Mouse (Mus musculus) heart, adult 18-20 months (tissue): ENCODE data around the gene Mecr. TPM values are rescaled to one million over a fixed set of nuclear protein-coding genes. Genes with fewer than 3 reads are reported as not detected.

Source experiments
- DNase-seq, 2 experiments: peaks; one replicate each; pipeline ENCODE4 v3.0.0; 2021 to 2022; ENCODE audit warnings: mixed read lengths in 1 of 2
- total RNA-seq, 2 experiments: library from RNA; stranded (reverse); gene quantifications; 2 replicates each; pipeline ENCODE4 v1.2.3; 2021

Mecr gene
- total RNA-seq, 2 experiments from 2014 or later: 25.0 to 32.3 TPM

DNA sequence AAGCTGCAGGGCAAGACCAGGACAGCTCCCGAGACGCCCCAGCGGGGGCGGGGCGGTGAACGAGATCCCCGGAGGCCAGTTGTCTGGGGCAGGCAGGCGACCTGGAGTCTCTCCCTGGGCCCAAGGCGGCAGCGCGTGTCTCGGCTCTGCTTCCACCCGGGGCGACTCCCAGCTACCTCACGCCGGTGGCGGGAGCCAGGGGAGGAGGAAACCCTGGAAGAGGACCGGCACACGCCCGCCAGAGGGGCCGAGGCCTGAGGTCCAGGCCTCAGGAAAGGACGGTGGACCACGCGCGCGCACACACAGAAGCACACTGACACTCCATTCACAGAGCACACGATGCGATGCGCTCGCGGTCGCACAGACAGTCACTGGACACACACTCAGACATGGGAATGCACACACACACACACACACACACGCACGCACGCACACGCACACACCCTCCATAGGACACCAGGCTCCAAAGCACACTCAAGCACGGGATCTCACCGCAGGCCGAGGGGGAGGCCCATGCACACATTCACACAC is 6.9 kb upstream of the Mecr start:
- DNase-seq: peak; percentile 70 to 71

DNA sequence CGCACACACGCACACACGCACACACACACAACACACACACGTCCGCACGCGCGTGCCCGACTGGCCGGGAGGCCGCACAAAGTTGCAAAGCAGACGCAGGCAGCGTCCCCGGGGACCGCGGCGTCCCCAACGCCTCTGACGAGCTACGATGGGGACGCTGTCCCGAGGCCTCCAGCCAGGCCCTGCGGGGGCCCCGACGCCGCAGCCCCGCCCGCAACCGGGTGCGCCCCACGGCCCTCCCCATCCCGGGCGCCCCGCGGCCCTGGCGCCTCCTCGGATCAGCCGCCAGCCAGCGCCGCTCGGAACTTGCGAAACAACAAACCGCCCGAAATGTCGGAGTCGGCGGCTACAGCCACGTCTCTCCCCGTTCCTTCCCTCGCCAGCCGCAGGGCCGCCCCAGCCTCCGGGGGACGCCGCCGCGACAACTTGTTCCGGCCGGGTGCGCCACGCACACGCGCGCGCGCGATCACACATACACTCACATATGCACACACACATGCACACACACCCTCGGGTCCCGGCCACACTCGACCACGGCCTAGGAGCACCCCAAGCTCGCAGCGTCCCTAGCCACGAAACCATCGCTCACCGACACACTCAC is 6.3 kb upstream of the Mecr start:
- DNase-seq: peak; percentile 53 to 70

DNA sequence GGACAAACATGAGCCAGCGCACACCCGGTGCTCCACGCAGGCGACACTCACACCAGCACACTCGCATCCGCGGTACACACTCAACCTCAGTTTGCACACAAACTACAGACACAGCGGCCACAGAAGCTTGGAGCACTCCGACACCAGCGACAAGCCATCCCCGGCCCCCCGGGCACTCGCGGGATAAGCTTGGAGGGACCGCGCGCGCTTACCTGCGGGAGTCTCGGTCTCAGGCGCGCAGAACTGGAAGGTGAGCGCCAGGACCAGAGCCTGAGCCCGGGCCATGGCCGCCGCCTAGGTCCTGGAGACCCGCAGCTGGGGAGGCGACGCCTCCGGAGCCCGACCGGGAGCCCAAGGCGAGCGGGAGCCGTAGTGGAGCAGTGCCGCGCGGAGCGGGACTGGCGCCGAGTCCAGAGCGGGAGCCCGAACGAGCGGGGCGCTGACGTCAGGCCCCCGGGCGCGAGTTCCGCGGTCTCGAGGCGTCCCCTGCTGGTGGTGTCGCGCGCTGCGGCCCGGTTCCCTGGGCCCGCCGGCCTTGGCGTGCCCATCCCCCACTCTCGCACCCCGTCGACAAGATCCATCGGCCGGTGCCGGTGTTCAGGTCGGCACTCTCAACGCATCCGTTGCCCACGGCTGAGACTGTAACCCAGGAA is 5.3 kb upstream of the Mecr start, which contains the start of gene Ptpru:
TSS of gene Ptpru (minus strand) at position 417 of the 653 bp plus-strand sequence.
- peak; percentile 92 to 96 for DNase-seq

DNA sequence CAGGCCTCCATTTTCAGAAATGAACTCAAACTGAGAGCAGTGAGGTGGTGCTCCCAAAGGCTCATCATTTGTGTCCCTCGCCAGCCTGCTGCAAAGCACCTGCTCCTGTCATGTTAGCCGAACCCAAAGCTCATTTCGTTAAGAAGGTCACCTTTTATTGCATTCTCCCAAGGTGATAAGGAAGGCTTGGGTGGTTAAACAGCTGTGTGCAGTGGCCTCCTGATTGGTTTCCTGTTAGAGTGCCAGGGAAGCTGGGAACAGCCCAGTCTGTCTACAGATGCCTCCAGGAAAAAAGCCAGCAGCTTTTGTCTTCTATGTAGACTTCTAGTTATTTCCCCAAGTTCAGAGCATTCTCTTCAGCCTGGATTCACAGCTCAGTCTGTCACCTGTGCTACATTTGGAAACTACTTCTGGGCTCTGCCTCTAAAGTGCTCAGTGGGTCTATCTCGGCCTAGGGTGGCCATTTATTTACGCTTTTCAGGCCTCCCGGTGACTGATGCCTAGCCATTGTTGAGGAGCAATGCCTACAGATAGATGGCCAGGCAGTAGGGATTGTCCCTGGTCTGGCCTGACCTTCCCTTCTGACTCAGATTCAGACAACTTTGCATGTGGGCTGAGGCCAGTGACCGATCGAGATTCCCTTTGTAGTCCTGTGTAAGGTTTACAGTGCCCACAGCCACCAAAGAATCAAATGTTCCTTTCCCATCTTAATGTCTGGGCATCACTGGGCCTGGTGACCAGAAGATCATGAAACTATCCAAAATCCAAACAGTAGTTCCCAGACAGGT is 2.9 kb downstream of the Mecr start:
- DNase-seq: no peak

DNA sequence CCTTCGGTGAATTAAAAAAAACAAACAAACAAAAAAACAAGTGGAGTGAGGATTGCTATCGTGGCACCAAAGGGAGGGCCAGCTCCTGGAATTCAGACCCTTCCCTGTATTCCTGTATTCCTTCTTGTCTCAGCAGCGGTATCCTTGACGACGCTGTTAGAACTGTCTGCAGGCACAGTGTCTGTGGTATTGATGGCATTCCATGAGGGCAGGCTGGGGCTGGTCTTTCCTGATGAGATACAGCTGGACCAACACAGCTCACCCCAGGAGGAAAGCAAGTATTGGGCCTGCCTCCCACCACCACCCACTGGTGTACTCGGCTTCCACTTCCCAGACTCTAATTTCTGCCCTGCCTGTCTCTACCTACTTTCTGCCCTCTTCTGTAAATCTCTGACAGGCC is 4.8 kb downstream of the Mecr start:
- no peak for DNase-seq

DNA sequence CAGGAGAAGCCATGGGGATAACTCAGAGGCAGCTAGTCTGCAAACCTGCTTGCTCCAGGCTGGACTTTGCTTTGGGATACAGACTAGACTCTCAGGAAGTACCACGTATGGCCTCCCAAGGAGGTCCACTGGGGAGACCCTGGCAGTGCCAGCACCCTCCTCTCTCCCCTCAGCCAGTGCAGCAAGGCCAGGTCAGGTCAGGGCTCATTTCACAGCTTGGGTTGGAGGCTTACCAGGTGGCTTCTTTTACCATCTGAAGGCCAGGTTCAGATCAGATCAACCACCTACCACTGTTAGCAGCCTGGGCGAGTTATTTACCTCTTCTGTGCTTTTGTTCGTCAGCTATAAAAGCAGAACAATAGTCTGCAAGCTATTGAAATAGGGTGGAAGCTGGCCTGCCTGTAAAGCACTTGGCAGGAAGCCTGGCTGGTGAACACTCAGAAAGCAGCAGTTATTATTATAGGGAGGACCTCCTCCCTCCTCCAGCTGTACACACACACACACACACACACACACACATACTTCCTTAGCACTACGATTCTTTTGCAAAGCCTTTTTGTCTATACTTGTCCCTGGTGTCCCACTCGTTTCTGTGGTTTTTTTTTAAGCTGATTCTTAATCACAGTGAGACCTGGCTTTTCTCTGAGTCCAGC is 6.8 kb downstream of the Mecr start:
- DNase-seq: peak; percentile 68 to 82

DNA sequence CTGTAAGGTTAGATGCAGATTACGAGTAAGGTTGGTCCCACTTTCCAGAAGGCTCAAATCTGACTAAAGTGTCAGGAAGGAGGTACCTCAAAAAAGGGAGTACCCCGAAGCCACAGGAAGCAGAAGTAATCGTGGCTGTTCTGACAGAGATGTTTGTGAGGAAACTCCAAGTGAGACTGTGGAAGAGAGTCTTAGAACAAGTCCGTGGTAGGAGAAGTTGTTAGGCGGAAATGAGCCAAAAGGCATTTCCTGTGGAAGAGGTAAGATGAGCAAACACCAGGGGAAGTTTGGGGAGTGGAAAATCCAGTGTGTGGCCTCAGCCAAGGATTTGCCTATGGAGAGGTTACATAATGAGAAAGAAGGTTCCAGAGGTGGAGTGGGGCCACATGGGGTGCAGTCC is 11.7 kb downstream of the Mecr start:
- peak in 1 of 2 experiments; percentile 43 for DNase-seq

DNA sequence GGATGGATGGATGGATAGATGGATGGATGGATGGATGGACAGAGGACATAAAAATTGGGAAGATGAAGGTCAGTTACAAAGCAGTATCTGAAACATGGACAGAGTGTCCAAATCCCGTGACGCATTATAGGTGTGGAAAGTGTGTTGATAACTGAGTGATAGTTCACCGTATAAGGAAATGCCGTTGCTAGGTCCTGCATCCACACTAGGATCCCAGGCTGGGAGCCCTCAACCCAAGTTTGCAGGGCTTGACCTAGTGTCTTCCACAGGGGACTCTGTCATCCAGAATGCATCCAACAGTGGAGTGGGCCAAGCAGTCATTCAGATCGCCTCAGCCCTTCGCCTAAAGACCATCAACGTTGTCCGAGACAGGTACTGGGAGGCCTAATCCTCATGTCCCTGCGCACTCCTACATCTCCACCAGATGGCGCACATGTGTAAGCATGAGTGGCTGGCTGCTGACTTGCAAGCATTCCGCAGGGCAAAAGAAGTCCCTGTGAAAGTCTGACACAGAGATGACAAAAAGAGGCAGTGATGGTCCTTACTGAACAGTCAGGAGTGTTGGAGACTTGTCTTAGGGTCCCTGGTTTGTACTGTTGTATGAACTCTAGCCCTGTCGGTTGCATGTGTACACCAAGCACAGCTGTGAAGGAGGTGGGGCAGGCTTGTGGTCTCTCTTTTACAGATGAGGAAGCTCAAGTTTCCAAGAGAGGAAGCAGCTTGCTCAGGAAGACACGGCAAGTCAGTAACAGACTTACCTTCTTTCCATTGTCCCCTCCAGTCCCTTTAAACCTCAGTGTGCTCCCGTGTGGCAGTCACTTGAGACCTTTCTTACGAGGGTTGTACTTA is 17.4 kb downstream of the Mecr start:
- DNase-seq: peak; percentile 82 to 92

DNA sequence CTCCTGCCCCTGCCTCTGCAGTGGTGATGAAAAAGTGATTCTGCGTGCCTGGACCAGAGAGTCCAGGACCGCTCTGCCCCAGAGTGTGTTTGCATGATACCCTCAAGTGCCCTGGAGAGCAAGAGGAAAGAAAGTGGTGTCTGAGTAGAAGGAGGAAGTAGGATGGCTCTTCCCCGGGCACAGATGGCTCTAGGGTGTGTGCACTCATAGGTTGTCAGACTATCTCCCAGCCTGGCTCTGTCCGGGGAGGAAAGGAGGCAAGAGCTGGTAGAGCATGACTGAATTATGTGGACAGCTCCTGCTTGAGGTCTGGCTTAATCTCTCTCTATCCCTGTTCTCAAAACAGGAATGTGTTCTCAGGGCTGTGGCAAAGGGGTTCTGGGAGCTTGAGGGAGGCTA is 18.1 kb downstream of the Mecr start:
- DNase-seq: peak in 1 of 2 experiments; percentile 26

DNA sequence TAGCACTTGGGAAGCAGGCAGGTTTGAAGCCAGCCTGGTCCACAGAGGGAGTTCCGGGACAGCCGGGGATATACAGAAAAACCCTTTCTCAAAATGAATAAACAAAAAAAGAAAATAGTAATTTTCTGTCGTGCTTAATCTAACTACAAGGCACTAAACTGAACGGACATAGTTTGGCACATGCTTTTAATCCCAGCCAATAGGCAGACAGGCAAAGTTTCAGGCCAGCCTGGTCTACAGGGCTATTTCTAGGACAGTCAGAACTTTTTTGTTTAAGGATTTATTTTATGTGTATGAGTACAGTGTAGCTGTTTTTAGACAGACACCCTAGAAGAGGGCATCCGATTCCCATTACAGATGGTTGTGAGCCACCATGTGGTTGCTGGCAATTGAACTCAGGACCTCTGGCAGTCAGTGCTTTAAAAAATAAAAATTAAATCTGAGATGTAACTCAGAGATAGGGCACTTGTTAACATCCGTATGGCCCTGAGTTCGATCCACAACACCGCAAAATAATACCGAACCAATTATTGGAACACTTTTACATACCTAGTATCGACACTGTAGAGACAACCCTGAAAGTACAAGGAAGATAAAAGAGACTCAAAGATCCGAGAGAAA is 29.5 kb downstream of the Mecr start:
- no peak for DNase-seq

DNA sequence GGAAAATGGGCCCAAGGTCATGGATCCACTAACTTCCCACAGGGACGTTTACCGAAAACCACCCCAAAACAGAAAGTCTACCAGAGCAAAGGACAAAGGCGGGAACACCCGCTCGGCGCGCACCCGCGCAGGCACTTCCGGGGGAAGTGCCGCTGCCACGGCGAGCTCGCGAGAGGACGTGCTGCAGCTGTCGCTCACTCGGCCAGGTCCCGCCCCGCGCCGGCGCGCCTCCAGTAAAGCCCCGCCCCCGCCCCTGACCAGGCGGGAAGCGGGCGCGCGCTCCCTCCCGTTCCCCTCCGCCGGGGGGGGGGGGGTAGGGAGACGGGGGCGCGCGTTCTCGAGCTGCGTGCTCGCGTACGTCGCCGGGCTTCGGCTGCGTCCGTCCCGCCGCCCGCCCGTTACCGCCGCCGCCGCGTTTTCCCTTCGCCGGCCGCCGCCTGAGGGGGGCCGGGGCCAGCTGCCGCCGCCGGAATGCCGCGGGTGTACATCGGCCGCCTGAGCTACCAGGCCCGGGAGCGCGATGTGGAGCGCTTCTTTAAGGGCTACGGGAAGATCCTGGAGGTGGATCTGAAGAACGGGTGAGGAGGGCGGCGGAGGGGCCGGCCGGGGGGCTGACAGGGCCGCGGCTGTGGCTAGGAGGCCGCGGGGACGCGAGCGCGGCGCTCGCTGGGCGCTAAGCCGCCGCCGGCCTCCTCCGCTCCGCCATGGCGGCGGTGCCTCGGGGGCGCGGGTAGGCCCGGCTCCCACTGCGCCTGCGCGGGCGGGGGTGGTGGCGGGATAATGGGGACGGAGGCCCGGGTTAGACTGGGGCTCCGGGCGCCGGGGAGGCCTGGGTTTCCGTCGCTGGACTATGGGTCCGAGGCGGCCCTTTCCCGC is 30.3 kb downstream of the Mecr start, which contains the start of gene Srsf4:
TSS of gene Srsf4 (plus strand) at position 325 of the 876 bp plus-strand sequence.
- DNase-seq: peak; percentile 92 to 96

DNA sequence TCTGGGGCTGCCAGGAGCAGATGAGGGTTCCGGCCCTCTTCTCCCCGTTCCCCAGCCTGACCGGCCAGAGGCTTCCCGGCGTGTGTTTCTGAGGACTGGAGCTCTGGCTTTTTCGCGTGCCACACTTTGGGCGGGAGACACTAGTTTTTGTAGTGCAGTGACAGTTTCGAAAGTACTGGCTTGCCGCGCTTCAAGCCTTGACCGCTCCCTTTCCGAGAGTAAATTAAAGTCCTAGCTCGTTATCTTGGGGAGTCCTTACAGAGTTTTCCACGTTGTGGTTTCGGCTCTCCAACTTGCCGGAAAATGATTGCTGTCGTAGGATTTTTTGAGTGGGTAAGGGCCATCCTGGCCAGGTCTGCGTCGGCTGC is 30.9 kb downstream of the Mecr start:
- no peak for DNase-seq

DNA sequence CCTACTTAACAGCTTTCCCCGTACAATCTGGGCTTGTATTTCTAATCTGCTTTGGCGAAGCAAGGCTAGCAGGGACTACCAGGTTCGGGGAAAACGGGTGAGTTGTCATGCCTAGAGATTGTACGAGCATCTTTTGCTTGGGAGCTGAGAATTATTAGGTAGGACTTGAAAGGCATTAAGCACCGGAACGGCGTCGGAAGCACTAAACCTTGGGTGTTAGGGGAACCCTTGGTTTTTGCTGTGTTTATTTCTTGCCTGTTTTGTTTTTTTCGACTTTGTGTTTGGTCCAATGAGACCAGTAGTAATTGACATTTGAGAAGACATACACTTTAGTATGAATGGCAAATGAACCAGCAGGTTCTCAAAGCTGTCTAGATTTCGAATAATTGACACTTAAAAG is 31.3 kb downstream of the Mecr start:
- DNase-seq: no peak

DNA sequence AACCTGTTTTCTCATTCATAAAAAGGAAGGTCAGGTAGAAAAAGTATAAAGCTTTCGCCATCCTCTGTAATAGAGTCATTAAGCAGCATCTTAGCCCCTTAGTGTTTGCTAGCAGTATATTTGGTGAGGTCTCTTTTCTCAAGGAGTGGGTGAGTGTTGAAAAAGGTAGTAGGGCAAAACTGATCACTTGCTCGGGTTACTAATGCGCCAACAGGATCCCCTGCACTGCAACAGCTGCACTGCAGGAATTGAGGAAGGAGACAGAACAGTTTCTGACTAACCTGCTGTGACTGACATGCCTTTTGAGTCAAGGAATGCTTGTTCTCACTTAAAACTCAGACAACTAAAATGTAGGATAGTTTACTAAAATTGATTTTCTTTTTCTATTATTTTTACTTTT is 32.0 kb downstream of the Mecr start:
- no peak for DNase-seq

DNA sequence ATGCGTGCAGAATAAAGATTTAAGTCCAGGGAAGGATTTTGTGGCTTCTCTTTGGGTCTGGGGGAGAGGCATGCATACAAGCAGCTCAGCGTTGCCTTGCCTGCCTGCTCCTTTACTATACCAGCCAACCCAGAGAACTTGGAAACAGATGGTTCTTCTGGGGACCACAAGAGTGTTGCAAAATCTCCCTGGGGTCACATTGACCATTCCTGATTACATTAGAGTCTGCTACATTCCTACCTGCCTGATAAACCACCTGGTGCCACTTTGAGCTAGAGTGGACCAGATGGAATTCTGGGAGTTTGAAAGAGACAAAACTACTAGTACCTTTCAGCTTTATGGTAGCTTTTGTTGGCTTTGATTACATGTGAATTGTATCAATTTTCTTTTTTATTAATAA is 33.6 kb downstream of the Mecr start:
- no peak for DNase-seq

DNA sequence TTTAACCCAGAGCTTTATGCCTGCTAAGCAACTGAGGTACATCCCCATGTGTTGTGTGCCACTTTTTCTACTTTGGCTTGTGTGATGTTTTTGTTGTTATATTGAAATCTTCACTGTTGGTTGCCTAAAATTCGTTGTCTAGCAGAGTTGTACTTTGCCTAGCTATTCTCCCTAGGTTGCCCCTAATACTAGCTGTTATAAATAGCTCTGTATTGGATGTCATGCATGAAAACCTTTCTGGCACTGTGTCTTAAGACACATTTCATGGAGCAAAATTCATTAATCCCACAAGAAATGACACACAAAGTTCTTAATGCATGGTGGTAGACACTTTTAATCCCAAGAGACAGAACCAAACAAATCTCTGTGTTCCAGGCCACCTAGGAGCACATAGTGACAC is 36.4 kb downstream of the Mecr start:
- no peak for DNase-seq

DNA sequence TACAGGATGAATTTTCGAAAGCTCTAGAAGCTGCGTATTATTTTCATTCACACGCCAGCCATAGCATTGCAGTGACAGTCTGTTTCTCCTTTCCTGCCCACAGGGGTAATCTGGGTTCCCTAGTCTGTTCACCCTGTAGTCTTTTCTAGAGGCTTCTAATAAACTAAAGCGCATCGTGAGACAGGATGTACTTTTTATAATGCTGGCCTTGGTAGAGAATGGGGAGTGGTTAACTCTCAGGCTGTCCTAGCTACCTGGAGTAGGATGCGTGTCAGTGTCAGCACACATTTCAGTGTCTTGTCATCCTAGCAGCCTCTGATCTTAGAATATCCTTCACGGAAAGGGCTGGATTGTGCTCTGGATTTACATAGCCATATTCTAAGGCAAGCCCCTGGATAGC is 38.0 kb downstream of the Mecr start:
- no peak for DNase-seq

DNA sequence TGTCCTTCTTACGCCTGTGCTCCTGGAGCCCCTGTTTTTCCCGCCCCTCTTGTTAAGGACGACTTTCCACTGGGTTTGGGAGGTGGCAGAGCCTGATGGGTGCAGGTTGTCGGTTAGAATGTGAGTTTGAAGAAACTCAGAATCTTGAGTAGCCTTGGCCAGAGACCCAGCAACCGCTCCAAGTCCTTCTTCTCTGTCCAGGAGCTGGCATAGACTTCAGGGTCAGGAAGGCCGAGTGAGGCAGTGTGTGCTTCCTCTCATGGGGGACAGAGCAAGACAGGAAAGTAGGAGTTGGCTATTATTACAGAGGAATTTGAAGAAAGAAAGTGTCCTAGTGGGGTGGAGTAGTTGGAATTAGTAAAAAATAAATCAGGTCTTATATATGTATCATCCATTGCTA is 40.3 kb downstream of the Mecr start:
- DNase-seq: peak; percentile 33 to 35

DNA sequence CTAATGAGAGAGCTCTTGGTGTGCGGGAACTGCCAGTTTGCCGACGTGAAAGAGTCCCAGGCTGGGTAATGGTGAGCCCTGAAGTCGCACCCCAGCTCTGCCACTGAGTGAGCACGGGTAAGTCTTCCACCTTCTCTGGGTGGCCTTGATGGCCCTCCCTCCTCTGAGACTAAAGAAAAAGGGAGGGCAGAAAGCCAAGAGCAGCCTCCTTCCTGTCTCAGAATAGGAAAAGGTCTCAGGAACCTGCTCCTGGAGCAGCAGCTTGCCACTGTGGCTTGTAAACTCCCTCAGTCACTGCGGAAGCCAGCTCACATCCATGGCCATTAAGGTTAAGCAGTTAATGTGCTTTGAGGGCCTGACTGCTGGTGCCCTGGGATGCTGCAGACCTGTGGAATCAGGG is 42.1 kb downstream of the Mecr start:
- peak; percentile 34 to 54 for DNase-seq

DNA sequence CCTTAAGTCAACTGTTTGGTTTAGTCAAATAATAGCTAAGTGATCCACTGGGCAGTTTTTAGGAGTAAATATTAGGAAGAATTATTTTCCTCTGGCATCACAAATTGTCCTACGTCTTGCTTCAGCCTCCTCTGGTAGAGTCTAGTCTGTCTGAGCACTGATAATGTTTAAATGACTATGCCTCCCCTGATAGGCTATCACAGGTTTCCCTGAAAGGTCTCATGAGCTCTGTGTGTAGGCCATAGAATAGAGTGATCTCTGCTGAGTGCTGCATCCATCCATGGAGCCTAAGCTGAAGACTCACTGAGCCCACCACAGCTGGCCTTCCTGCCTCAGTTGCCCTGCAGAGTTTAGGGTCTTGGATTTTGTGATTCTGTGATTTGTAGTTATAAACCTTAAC is 45.3 kb downstream of the Mecr start:
- DNase-seq: no peak
